Mouse (Mus musculus): ENCODE data around the gene Creb5. TPM values are rescaled to one million over a fixed set of nuclear protein-coding genes. Genes with fewer than 3 reads are reported as not detected.

Creb5 gene
- polyA plus RNA-seq, 1 experiment from 2014 or later: 38.9 TPM

DNA sequence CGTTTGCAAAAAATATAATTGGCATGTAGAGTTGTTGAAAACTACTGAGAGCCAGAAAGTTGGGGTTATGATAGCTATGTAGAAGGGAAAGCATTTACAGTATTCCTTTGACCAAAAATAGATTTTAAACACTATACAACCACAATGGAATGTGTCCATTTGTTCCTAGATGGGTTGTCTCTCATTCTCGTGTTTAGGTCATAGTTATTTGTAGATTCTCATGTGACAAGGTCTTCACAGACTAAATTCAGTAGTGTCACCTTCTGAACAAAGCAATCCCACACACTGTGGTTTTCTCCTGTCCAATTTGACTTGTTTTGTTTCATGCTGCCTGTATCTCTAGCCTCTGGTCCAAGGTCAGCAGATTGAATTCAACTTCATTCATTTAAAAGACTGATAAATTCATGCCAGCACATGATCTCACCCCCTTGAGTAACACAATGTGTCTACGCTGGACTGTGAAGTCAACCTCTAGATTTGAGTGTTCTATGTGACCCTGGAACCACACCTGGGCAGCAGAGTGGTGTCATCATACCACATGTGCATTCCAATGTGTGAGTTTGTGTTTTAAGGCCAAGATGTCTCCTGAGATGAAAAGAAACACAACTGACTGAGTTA, 220.0 kb downstream of the Creb5 start:
- Histone ChIP-seq H3K27ac (no peak overlapping the region), H3K36me3 (replicated peaks) (no peaks in the 10 kb centered on the region), H3K4me2 (no peak overlapping the region), H3K9me3 (no peaks in the 10 kb centered on the region), H3K4me3 (replicated peaks) (no peak overlapping the region), H3K4me1 (no peaks in the 10 kb centered on the region), H3K9ac (no peak overlapping the region), H3K27me3 (no peaks in the 10 kb centered on the region)
- ATAC-seq (ENCODE audit: low FRiP score): no peak
- WGBS: 88% methylated on average over 3 of the region's 3 CpGs

GRCm38 (mm10) chr6:53508847-53509494, 221.9 kb downstream of the Creb5 start:
- Histone ChIP-seq H3K36me3 (replicated peaks) (no peaks in the 10 kb centered on the region), H3K9ac (no peak overlapping the region), H3K9me3 (no peaks in the 10 kb centered on the region), H3K4me2 (no peak overlapping the region), H3K27me3 (no peaks in the 10 kb centered on the region), H3K4me1 (no peaks in the 10 kb centered on the region), H3K4me3 (replicated peaks) (no peak overlapping the region), H3K27ac (no peak overlapping the region)
- no peak for ATAC-seq (ENCODE audit: low FRiP score)
- WGBS: 88% methylated on average over 3 of the region's 3 CpGs

GRCm38 (mm10) chr6:53510005-53510404, 222.9 kb downstream of the Creb5 start:
- Histone ChIP-seq H3K27ac (no peak overlapping the region), H3K27me3 (no peaks in the 10 kb centered on the region), H3K9ac (no peak overlapping the region), H3K4me3 (replicated peaks) (no peak overlapping the region), H3K36me3 (replicated peaks) (no peaks in the 10 kb centered on the region), H3K4me1 (no peaks in the 10 kb centered on the region), H3K9me3 (no peaks in the 10 kb centered on the region), H3K4me2 (no peak overlapping the region)
- no peak for ATAC-seq (ENCODE audit: low FRiP score)
- WGBS: 63% methylated on average over 7 of the region's 7 CpGs

DNA sequence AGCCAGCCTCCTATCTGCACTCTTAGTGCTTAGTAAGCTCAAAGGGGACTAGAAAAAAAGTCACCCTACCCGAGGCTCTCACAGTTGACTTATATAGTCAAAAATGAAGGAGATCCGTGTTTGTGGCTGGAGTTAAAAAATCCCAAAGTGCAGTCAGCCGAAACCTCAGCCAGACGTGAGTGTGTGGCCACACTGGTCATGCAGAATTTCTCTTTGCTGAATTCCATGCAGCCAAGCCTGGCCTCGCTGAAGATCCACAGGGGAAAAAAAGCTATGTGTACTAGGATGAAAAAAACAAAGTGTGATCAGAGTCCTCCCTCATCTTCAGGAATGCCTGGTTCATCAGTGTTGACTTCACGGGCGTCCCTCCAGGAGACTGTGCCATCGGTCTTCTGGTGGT, 225.2 kb downstream of the Creb5 start:
- Histone ChIP-seq H3K27ac (no peak overlapping the region), H3K4me3 (replicated peaks) (no peak overlapping the region), H3K36me3 (replicated peaks) (no peaks in the 10 kb centered on the region), H3K9ac (no peak overlapping the region), H3K9me3 (no peaks in the 10 kb centered on the region), H3K4me2 (no peak overlapping the region), H3K4me1 (peaks cover 8% of the 10 kb centered on the region; the same call in 1 of the 2 replicates), H3K27me3 (no peaks in the 10 kb centered on the region)
- no peak for ATAC-seq (ENCODE audit: low FRiP score)
- 85% methylated on average over 8 of the region's 8 CpGs for WGBS

DNA sequence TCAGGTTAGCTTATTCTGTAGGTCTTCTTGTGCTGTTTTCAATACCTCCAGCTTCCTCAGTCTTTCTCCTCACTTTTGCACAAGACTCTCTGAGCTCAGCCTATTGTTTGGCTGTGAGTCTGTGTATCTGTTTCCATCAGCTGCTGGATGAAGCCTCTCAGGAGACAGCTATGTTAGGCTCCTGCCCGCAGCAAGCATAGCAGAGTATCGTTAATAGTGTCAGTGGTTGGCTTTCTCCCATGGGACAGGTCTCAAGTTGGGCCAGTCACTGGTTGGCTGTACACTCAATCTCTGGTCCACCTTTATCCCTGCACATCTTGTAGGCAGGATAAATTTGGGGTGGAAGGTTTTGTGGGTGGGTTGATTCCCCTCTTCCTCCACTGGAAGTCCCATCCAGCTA, 226.3 kb downstream of the Creb5 start:
- 96% methylated on average over 2 of the region's 2 CpGs for WGBS
- Histone ChIP-seq H3K9ac (no peak overlapping the region), H3K36me3 (replicated peaks) (no peaks in the 10 kb centered on the region), H3K4me3 (replicated peaks) (no peak overlapping the region), H3K4me2 (no peak overlapping the region), H3K27ac (no peak overlapping the region), H3K4me1 (peaks cover 10% of the 10 kb centered on the region; the same call in 1 of the 2 replicates), H3K27me3 (no peaks in the 10 kb centered on the region), H3K9me3 (no peaks in the 10 kb centered on the region)
- no peak for ATAC-seq (ENCODE audit: low FRiP score)

DNA sequence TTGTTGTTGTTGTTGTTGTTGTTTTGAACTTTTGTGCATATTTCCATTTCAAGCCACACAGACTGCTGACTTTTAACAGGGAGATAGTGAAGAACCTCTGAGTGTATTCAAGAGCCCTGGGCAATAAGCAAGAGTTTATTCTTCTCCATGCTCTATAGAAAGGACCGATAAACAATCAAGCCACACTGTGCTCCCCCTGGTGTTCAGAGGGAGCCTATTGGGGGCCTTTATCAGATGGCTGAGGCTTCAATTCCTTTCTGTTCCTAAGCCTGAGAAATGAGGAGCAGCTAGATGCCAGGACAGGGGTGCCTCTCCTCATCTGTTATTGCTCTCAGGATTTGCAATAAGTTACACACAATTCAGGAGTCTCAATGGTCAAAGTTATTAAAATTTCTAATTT, 227.8 kb downstream of the Creb5 start:
- 53% methylated on average over 1 of the region's 1 CpGs for WGBS
- Histone ChIP-seq H3K27me3 (no peaks in the 10 kb centered on the region), H3K9ac (no peak overlapping the region), H3K4me3 (replicated peaks) (no peak overlapping the region), H3K27ac (no peak overlapping the region), H3K4me1 (peaks cover 10% of the 10 kb centered on the region; the same call in 1 of the 2 replicates), H3K36me3 (replicated peaks) (no peaks in the 10 kb centered on the region), H3K9me3 (no peaks in the 10 kb centered on the region), H3K4me2 (no peak overlapping the region)
- ATAC-seq (ENCODE audit: low FRiP score): no peak

GRCm38 (mm10) chr6:53515611-53516010, 228.5 kb downstream of the Creb5 start:
- Histone ChIP-seq H3K4me1 (peaks cover 10% of the 10 kb centered on the region; the same call in 1 of the 2 replicates), H3K36me3 (replicated peaks) (no peaks in the 10 kb centered on the region), H3K27me3 (no peaks in the 10 kb centered on the region), H3K9ac (no peak overlapping the region), H3K9me3 (no peaks in the 10 kb centered on the region), H3K27ac (no peak overlapping the region), H3K4me3 (replicated peaks) (no peak overlapping the region), H3K4me2 (no peak overlapping the region)
- 90% methylated on average over 4 of the region's 4 CpGs for WGBS
- ATAC-seq (ENCODE audit: low FRiP score): no peak

- WGBS: 45% methylated on average over 5 of the region's 5 CpGs
- ATAC-seq (ENCODE audit: low FRiP score): no peak
- Histone ChIP-seq H3K4me2 (no peak overlapping the region), H3K9ac (no peak overlapping the region), H3K27ac (no peak overlapping the region), H3K9me3 (no peaks in the 10 kb centered on the region), H3K4me1 (peaks cover 10% of the 10 kb centered on the region; the same call in 1 of the 2 replicates), H3K4me3 (replicated peaks) (no peak overlapping the region), H3K27me3 (no peaks in the 10 kb centered on the region), H3K36me3 (replicated peaks) (no peaks in the 10 kb centered on the region)
These were observed 230.4 kb downstream of the Creb5 start for GRCm38 (mm10) chr6:53517371-53517945.

DNA sequence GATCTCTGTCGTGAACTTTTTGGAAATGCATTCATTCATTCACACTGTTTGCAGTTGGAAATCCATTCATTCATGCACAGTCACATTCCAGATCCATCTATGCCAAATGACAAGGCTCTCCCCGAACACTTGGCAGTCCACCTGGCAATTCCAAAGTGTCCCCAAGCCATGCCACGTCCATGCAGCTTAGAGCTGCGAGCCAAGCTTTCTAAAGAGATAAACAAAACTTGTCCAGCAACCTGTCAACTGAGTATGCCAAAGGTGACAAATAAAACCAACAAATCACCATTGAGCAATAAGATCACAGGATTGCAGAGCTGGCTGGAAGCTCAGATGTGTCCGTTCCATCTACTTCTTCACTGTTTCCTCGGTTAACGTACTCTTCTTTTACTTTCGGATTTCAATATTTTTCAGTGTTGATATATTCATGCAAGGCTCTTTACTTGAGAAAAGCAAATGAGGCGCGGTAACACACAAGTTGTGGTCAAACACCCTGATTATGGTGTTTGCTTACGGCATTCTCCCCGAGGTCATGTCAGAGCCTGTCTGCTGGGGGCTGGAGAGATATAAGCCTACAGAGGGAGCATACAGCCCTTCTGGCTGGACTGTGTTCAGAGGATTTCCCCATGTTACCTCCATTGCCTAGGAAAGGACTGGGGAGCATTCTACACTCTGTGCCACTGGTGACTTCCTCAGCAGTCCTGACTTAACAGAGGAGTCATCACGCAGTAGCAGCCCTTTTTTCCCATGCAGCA, 236.8 kb downstream of the Creb5 start:
- Histone ChIP-seq H3K4me2 (no peak overlapping the region), H3K4me3 (replicated peaks) (no peak overlapping the region), H3K27me3 (no peaks in the 10 kb centered on the region), H3K9me3 (no peaks in the 10 kb centered on the region), H3K9ac (no peak overlapping the region), H3K27ac (no peak overlapping the region), H3K4me1 (no peaks in the 10 kb centered on the region), H3K36me3 (replicated peaks) (no peaks in the 10 kb centered on the region)
- 95% methylated on average over 13 of the region's 13 CpGs for WGBS
- ATAC-seq (ENCODE audit: low FRiP score): no peak

GRCm38 (mm10) chr6:53526460-53526859, 239.4 kb downstream of the Creb5 start:
- ATAC-seq (ENCODE audit: low FRiP score): no peak
- Histone ChIP-seq H3K27me3 (no peaks in the 10 kb centered on the region), H3K4me1 (no peaks in the 10 kb centered on the region), H3K27ac (no peak overlapping the region), H3K4me2 (no peak overlapping the region), H3K4me3 (replicated peaks) (no peak overlapping the region), H3K9ac (no peak overlapping the region), H3K36me3 (replicated peaks) (no peaks in the 10 kb centered on the region), H3K9me3 (no peaks in the 10 kb centered on the region)
- WGBS: 90% methylated on average over 1 of the region's 1 CpGs

- Histone ChIP-seq H3K4me3 (replicated peaks) (no peak overlapping the region), H3K9ac (no peak overlapping the region), H3K4me1 (no peaks in the 10 kb centered on the region), H3K36me3 (replicated peaks) (no peaks in the 10 kb centered on the region), H3K9me3 (no peaks in the 10 kb centered on the region), H3K27me3 (no peaks in the 10 kb centered on the region), H3K4me2 (no peak overlapping the region), H3K27ac (no peak overlapping the region)
- 89% methylated on average over 8 of the region's 8 CpGs for WGBS
- no peak for ATAC-seq (ENCODE audit: low FRiP score)
These were observed 243.7 kb downstream of the Creb5 start for GRCm38 (mm10) chr6:53530742-53531141.

DNA sequence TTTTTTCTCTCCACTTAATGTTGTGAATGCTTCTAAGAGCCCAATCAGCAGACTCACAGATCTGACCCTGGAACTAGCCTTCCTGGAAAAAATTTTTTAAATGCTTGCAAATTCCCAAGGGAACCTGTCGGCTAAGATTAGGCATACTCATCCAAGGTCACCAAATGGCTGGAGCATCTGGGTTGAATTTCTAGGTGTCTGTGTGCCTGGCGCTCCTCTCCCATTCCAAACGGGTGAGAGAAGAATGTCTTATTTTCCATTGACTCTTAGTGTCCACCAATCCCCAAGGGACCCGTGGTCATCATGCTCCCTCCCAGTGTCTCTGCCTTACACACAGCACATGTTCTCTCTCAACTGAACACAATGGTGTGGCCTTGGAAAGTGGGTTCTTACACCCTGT, 244.4 kb downstream of the Creb5 start:
- Histone ChIP-seq H3K9me3 (no peaks in the 10 kb centered on the region), H3K4me3 (replicated peaks) (no peak overlapping the region), H3K36me3 (replicated peaks) (no peaks in the 10 kb centered on the region), H3K4me2 (no peak overlapping the region), H3K4me1 (no peaks in the 10 kb centered on the region), H3K9ac (no peak overlapping the region), H3K27me3 (no peaks in the 10 kb centered on the region), H3K27ac (no peak overlapping the region)
- WGBS: 89% methylated on average over 4 of the region's 4 CpGs
- ATAC-seq (ENCODE audit: low FRiP score): no peak

Data from forebrain, embryonic 12.5 days (tissue).